Comparison of ENCODE assay signal across 17 mouse cellular contexts in genomic region chr17:86234587-86235150, GRCm38 (mm10).
DNase-seq lines count a peak whose midpoint lies in the region; ATAC-seq and TF ChIP-seq lines count a peak whose summit lies in the region.
"Had no signal": no experiment of that assay in that cellular context is flagged by ENCODE, and none has a peak within 500 bp of the region (broad histone marks: within the 10 kb centered on the region; RNA-seq: fewer than 3 reads in every experiment).

No protein-coding gene starts in this region.

- H3K9ac ChIP-seq in forebrain, embryonic 15.5 days (replicated peaks): no peak overlapping the region
- no peak overlapping the region for H3K9ac ChIP-seq in forebrain, embryonic 12.5 days
- H3K9ac ChIP-seq in midbrain, embryonic 12.5 days (replicated peaks): no peak overlapping the region
- H3K9ac ChIP-seq: limb, embryonic 12.5 days; liver, postnatal 0 days had no signal

- 43% methylated on average over 9 of the region's 9 CpGs for WGBS in forebrain, embryonic 15.5 days
- WGBS in forebrain, embryonic 12.5 days: 74% methylated on average over 9 of the region's 9 CpGs
- WGBS in midbrain, embryonic 12.5 days: 74% methylated on average over 9 of the region's 9 CpGs

- no peak overlapping the region for H3K4me2 ChIP-seq in forebrain, embryonic 15.5 days (replicated peaks)
- no peak overlapping the region for H3K4me2 ChIP-seq in forebrain, embryonic 12.5 days
- no peak overlapping the region for H3K4me2 ChIP-seq in midbrain, embryonic 12.5 days (replicated peaks)
- H3K4me2 ChIP-seq: limb, embryonic 12.5 days; liver, embryonic 11.5 days had no signal

- H3K27me3 ChIP-seq in forebrain, embryonic 15.5 days: no peaks in the 10 kb centered on the region
- no peaks in the 10 kb centered on the region for H3K27me3 ChIP-seq in forebrain, embryonic 12.5 days
- H3K27me3 ChIP-seq in midbrain, embryonic 12.5 days: no peaks in the 10 kb centered on the region
- H3K27me3 ChIP-seq: limb, embryonic 12.5 days had no signal

- H3K36me3 ChIP-seq in forebrain, embryonic 15.5 days: no peaks in the 10 kb centered on the region
- H3K36me3 ChIP-seq in forebrain, embryonic 12.5 days (replicated peaks): no peaks in the 10 kb centered on the region
- H3K36me3 ChIP-seq in midbrain, embryonic 12.5 days: no peaks in the 10 kb centered on the region
- H3K36me3 ChIP-seq: limb, embryonic 12.5 days had no signal

- peaks cover 34% of the 10 kb centered on the region for H3K4me1 ChIP-seq in forebrain, embryonic 15.5 days
- H3K4me1 ChIP-seq in forebrain, embryonic 12.5 days: no peaks in the 10 kb centered on the region
- 0 out of 2 replicates have a peak, but pooled peaks cover 3% of the 10 kb centered on the region for H3K4me1 ChIP-seq in midbrain, embryonic 12.5 days

- ATAC-seq in forebrain, embryonic 15.5 days (replicated peaks): peak; percentile 56
- no peak for ATAC-seq in forebrain, embryonic 12.5 days (ENCODE audit: low FRiP score)
- 0 out of 2 replicates have a peak, but pooled peaks have one; percentile 49 for ATAC-seq in midbrain, embryonic 12.5 days (ENCODE audit: low FRiP score, low read depth)
- no peak for ATAC-seq in megakaryocyte, adult 5-6 weeks (ENCODE audit: poor library complexity, severe bottlenecking)
- ATAC-seq: CD4-positive, CD25-positive, alpha-beta regulatory T cell, adult 4 months; liver, postnatal 0 days; lung, postnatal 0 days had no signal

- TF ChIP-seq CTCF in layer of hippocampus, adult 2 months (conservative IDR thresholded peaks at IDR 0.05): no peak

- no peak overlapping the region for H3K4me3 ChIP-seq in forebrain, embryonic 15.5 days
- H3K4me3 ChIP-seq in forebrain, embryonic 12.5 days (replicated peaks): no peak overlapping the region
- H3K4me3 ChIP-seq in layer of hippocampus, adult 2 months: no peak overlapping the region
- no peak overlapping the region for H3K4me3 ChIP-seq in midbrain, embryonic 12.5 days
- H3K4me3 ChIP-seq: gastrocnemius, adult 2 months; limb, embryonic 12.5 days had no signal

- no peaks in the 10 kb centered on the region for H3K9me3 ChIP-seq in forebrain, embryonic 15.5 days
- no peaks in the 10 kb centered on the region for H3K9me3 ChIP-seq in forebrain, embryonic 12.5 days
- H3K9me3 ChIP-seq in midbrain, embryonic 12.5 days: no peaks in the 10 kb centered on the region

- no peak overlapping the region for H3K27ac ChIP-seq in forebrain, embryonic 15.5 days (replicated peaks)
- H3K27ac ChIP-seq in forebrain, embryonic 12.5 days: no peak overlapping the region
- peak overlapping the region; percentile 72 for H3K27ac ChIP-seq in layer of hippocampus, adult 2 months
- no peak overlapping the region for H3K27ac ChIP-seq in midbrain, embryonic 12.5 days (replicated peaks)
- H3K27ac ChIP-seq: gastrocnemius, adult 2 months; limb, embryonic 12.5 days had no signal

- DNase-seq in layer of hippocampus, adult 2 months (ENCODE audit: low spot score in 2 of 2): no peak
- DNase-seq in layer of hippocampus, postnatal 14 days (ENCODE audit: low spot score in 2 of 2): no peak
- DNase-seq in telencephalon, adult 2 months (ENCODE audit: low read depth, low spot score): peak; percentile 50
- DNase-seq: gastrocnemius, adult 2 months; heart, postnatal 36 days; kidney, adult 2 months; kidney, postnatal 10 days; liver, postnatal 0 days; thymus, postnatal 14 days had no signal

Comparison
In these comparisons a context has a peak if more than half of its experiments do, and no peak if none do; other contexts are left out.
1. ATAC-seq: peak in forebrain, embryonic 15.5 days (single experiment) and midbrain, embryonic 12.5 days (single experiment); none in forebrain, embryonic 12.5 days (single experiment) and megakaryocyte, adult 5-6 weeks (single experiment).